Mouse (Mus musculus) ES-Bruce4 (cell line): Measurements from ENCODE around the gene Ddr2.

Experiments
- CTCF ChIP-seq: IDR thresholded peaks from one replicate; pipeline ENCODE4 v1.8.1; 2011; ENCODE audit warnings: low read depth, low read length
- POLR2A ChIP-seq: IDR thresholded peaks from one replicate; pipeline ENCODE4 v1.8.1; 2011; ENCODE audit warnings: low read length; ENCODE audit not compliant: insufficient read depth

DNA sequence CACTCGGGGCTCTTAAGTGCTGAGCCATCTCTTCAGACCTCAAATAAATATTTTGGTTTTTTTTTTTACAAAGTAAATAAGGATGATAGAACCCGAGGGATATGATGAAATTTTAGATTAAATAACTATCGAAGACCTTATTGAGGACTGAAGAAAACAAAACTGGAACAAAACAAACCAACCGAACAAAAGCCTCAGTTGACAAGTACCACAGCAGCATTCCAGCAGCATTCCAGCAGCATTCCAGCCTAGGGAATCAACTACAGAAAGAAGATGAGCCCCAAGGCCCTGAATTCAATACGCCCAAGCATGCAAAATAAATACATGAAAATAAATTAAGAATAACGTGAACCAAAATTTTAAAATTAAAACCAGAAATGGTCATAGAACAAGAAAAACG is 160.6 kb downstream of the Ddr2 start:
- TF ChIP-seq CTCF (no peak), POLR2A (no peak)
